Mouse (Mus musculus) heart, embryonic 10.5 days (tissue): ENCODE results near the gene Cdiptos. TPM values are rescaled to one million over a fixed set of nuclear protein-coding genes. Genes with fewer than 3 reads are reported as not detected.

ENCODE experiments used
- DNase-seq: peaks from one replicate; pipeline ENCODE4 v3.0.0-alpha.2; 2017; ENCODE audit warnings: low spot score
- H3K27ac ChIP-seq: fragments of 300-500 bp; sonication (generic); 2 replicates; pipeline ENCODE4 v1.5.1; 2016; ENCODE audit warnings: mild to moderate bottlenecking
- H3K27me3 ChIP-seq: fragments of 300-500 bp; sonication (generic); 2 replicates; pipeline ENCODE4 v1.6.1; 2016; ENCODE audit warnings: mild to moderate bottlenecking; ENCODE audit not compliant: poor library complexity, insufficient read depth, severe bottlenecking
- H3K36me3 ChIP-seq: fragments of 300-500 bp; sonication (generic); 2 replicates; pipeline ENCODE4 v1.6.1; 2016; ENCODE audit warnings: mild to moderate bottlenecking, moderate library complexity
- H3K4me1 ChIP-seq: fragments of 300-500 bp; sonication (generic); 2 replicates; pipeline ENCODE4 v1.6.1; 2016; ENCODE audit warnings: mild to moderate bottlenecking
- H3K4me3 ChIP-seq: fragments of 300-500 bp; sonication (generic); 2 replicates; pipeline ENCODE4 v1.5.1; 2016; ENCODE audit warnings: mild to moderate bottlenecking, moderate library complexity
- H3K9me3 ChIP-seq: fragments of 300-500 bp; sonication (generic); 2 replicates; pipeline ENCODE4 v1.6.1; 2016; ENCODE audit warnings: mild to moderate bottlenecking, moderate library complexity
- WGBS: fragments of 180-500 bp; shearing (Covaris S2); methylation state at CpG from one replicate; pipeline ENCODE4 v1.1.7; 2016; 5-methylcytosine and 5-hydroxymethylcytosine counted together
- polyA plus RNA-seq: library from polyadenylated mRNA; unstranded; fragments of >200 nt; fragmentation: Nextera tagmentation; extraction: Ambion mirVana; gene quantifications from 2 replicates; pipeline ENCODE4 v1.2.1, GENCODE M21; 2016

Cdiptos gene
- 1.3 and 1.5 TPM in 2 replicates for polyA plus RNA-seq

- Histone ChIP-seq H3K27me3 (no peaks in the 10 kb centered on the region), H3K9me3 (no peaks in the 10 kb centered on the region), H3K4me3 (peak within 1 kb of the TSS; percentile 91), H3K27ac (peak within 1 kb of the TSS; percentile 96), H3K36me3 (peaks cover 35% of the 10 kb centered on the region), H3K4me1 (peaks cover 16% of the 10 kb centered on the region)
- DNase-seq, result peak; percentile 98
- under 1% methylated on average over 55 of the region's 55 CpGs for WGBS
These were observed at the start of gene Cdiptos for GRCm38 (mm10) chr7:126975950-126976866. Cdiptos (minus strand) TSS chr7:126976098.

GRCm38 (mm10) chr7:127024755-127025555 is 49.1 kb upstream of the Cdiptos start:
- peaks cover 50% of the 10 kb centered on the region for H3K36me3 ChIP-seq

GRCm38 (mm10) chr7:127023896-127024690 is 48.2 kb upstream of the Cdiptos start:
- no peaks in the 10 kb centered on the region for H3K27me3 ChIP-seq
- H3K4me1 ChIP-seq, result peaks cover 75% of the 10 kb centered on the region
- WGBS, result 30% methylated on average over 19 of the region's 19 CpGs
- peaks cover 42% of the 10 kb centered on the region for H3K36me3 ChIP-seq
- DNase-seq, result no peak
- no peaks in the 10 kb centered on the region for H3K9me3 ChIP-seq
- peak overlapping the region; percentile 82 for H3K4me3 ChIP-seq
- H3K27ac ChIP-seq, result peak overlapping the region; percentile 100

More at GRCm38 (mm10) chr7:127024755-127025555, 49.1 kb upstream of the Cdiptos start:
- peak overlapping the region; percentile 100 for H3K27ac ChIP-seq
- no peaks in the 10 kb centered on the region for H3K27me3 ChIP-seq
- H3K4me3 ChIP-seq, result peak overlapping the region; percentile 82
- no peaks in the 10 kb centered on the region for H3K9me3 ChIP-seq
- WGBS, result under 1% methylated on average over 30 of the region's 30 CpGs
- peaks cover 66% of the 10 kb centered on the region for H3K4me1 ChIP-seq
- peak; percentile 94 for DNase-seq

- WGBS, result 85% methylated on average over 13 of the region's 13 CpGs
- no peaks in the 10 kb centered on the region for H3K9me3 ChIP-seq
- H3K36me3 ChIP-seq, result peaks cover 35% of the 10 kb centered on the region
- no peak for DNase-seq
- H3K4me1 ChIP-seq, result peaks cover 81% of the 10 kb centered on the region
- H3K4me3 ChIP-seq, result peak overlapping the region; percentile 82
- H3K27me3 ChIP-seq, result no peaks in the 10 kb centered on the region
- peak overlapping the region; percentile 60 for H3K27ac ChIP-seq
These were observed 47.4 kb upstream of the Cdiptos start for GRCm38 (mm10) chr7:127023272-127023691.

- DNase-seq, result no peak
- Histone ChIP-seq H3K4me3 (peak overlapping the region; percentile 82), H3K27ac (peak overlapping the region; percentile 60; the same call in 1 of the 2 replicates)
These were observed 46.8 kb upstream of the Cdiptos start for GRCm38 (mm10) chr7:127022528-127023271.

GRCm38 (mm10) chr7:127021563-127022527 is 45.9 kb upstream of the Cdiptos start:
- DNase-seq, result no peak
- H3K36me3 ChIP-seq, result peaks cover 29% of the 10 kb centered on the region
- 38% methylated on average over 5 of the region's 5 CpGs for WGBS
- H3K27ac ChIP-seq, result peak overlapping the region; percentile 86
- H3K4me3 ChIP-seq, result peak overlapping the region; percentile 65
- peaks cover 81% of the 10 kb centered on the region for H3K4me1 ChIP-seq
- H3K9me3 ChIP-seq, result no peaks in the 10 kb centered on the region
- H3K27me3 ChIP-seq, result no peaks in the 10 kb centered on the region

More at GRCm38 (mm10) chr7:127022528-127023271, 46.8 kb upstream of the Cdiptos start:
- Histone ChIP-seq H3K4me1 (peaks cover 81% of the 10 kb centered on the region), H3K9me3 (no peaks in the 10 kb centered on the region), H3K27me3 (no peaks in the 10 kb centered on the region), H3K36me3 (peaks cover 29% of the 10 kb centered on the region)
- 80% methylated on average over 7 of the region's 7 CpGs for WGBS

- Histone ChIP-seq H3K27me3 (no peaks in the 10 kb centered on the region), H3K9me3 (no peaks in the 10 kb centered on the region), H3K27ac (peak within 1 kb of the TSS; percentile 86), H3K4me3 (peak within 1 kb of the TSS; percentile 65), H3K4me1 (peaks cover 83% of the 10 kb centered on the region), H3K36me3 (peaks cover 29% of the 10 kb centered on the region)
- peak; percentile 83 for DNase-seq
- WGBS, result 1% methylated on average over 37 of the region's 37 CpGs
These were observed 45.1 kb upstream of the Cdiptos start, which contains the start of the genes Gm42742 and Prrt2 for GRCm38 (mm10) chr7:127020901-127021562. Gm42742 (minus strand) TSS chr7:127021097. Prrt2 (minus strand) TSS chr7:127021211.

GRCm38 (mm10) chr7:127020491-127020890 is 44.6 kb upstream of the Cdiptos start:
- no peaks in the 10 kb centered on the region for H3K9me3 ChIP-seq
- 54% methylated on average over 5 of the region's 5 CpGs for WGBS

GRCm38 (mm10) chr7:127020031-127020430 is 44.1 kb upstream of the Cdiptos start:
- Histone ChIP-seq H3K4me1 (peaks cover 91% of the 10 kb centered on the region), H3K36me3 (peaks cover 38% of the 10 kb centered on the region), H3K9me3 (no peaks in the 10 kb centered on the region), H3K4me3 (peak overlapping the region; percentile 65; the same call in 1 of the 2 replicates), H3K27ac (0 out of 2 replicates have a peak overlapping the region, but pooled peaks have one; percentile 62), H3K27me3 (no peaks in the 10 kb centered on the region)
- 66% methylated on average over 3 of the region's 3 CpGs for WGBS
- DNase-seq, result no peak

More at GRCm38 (mm10) chr7:127020491-127020890, 44.6 kb upstream of the Cdiptos start:
- peak overlapping the region; percentile 65 for H3K4me3 ChIP-seq
- DNase-seq, result no peak
- peaks cover 88% of the 10 kb centered on the region for H3K4me1 ChIP-seq
- peak overlapping the region; percentile 86 for H3K27ac ChIP-seq
- H3K36me3 ChIP-seq, result peaks cover 33% of the 10 kb centered on the region
- H3K27me3 ChIP-seq, result no peaks in the 10 kb centered on the region

GRCm38 (mm10) chr7:127019306-127019960 is 43.5 kb upstream of the Cdiptos start:
- Histone ChIP-seq H3K4me3 (0 out of 2 replicates have a peak overlapping the region, but pooled peaks have one; percentile 65), H3K4me1 (peaks cover 91% of the 10 kb centered on the region), H3K9me3 (no peaks in the 10 kb centered on the region), H3K36me3 (peaks cover 38% of the 10 kb centered on the region), H3K27ac (0 out of 2 replicates have a peak overlapping the region, but pooled peaks have one; percentile 62), H3K27me3 (no peaks in the 10 kb centered on the region)
- WGBS, result 75% methylated on average over 14 of the region's 14 CpGs
- no peak for DNase-seq
